Mouse (Mus musculus) layer of hippocampus, adult 9-10 months (tissue): Measurements from ENCODE around the gene Exoc4.

ENCODE experiments used
- DNase-seq: peaks from one replicate; pipeline ENCODE4 v3.0.0; 2022; ENCODE audit warnings: low spot score

Exoc4 gene

GRCm38 (mm10) chr6:33930087-33930945, 681.4 kb downstream of the Exoc4 start:
- no peak for DNase-seq

- DNase-seq, result no peak
These were observed 689.0 kb downstream of the Exoc4 start for GRCm38 (mm10) chr6:33937906-33938305.

- DNase-seq, result no peak
These were observed 690.3 kb downstream of the Exoc4 start for GRCm38 (mm10) chr6:33939169-33939568.

- DNase-seq, result no peak
These were observed 698.1 kb downstream of the Exoc4 start for GRCm38 (mm10) chr6:33946911-33947489.

- no peak for DNase-seq
These were observed 701.2 kb downstream of the Exoc4 start for GRCm38 (mm10) chr6:33950113-33950512.

DNA sequence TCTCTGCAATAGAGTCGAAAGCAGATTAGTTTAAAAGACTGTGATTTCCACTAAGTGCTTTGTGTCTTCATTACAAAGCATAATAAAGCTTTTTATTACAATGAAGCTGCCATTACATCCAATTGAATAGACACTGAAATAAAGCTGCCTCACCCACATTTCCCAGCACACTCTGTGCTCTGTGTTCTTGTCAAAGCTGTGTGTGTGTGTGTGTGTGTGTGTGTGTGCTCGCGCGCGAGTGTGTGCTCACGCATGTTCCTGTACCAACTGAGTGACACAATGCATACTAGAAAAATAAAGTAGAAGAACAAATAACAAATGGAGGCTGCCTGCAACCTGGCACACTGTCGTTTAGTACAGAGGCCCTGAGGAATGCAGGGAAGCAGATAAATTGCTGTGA, 706.6 kb downstream of the Exoc4 start:
- DNase-seq, result no peak

DNA sequence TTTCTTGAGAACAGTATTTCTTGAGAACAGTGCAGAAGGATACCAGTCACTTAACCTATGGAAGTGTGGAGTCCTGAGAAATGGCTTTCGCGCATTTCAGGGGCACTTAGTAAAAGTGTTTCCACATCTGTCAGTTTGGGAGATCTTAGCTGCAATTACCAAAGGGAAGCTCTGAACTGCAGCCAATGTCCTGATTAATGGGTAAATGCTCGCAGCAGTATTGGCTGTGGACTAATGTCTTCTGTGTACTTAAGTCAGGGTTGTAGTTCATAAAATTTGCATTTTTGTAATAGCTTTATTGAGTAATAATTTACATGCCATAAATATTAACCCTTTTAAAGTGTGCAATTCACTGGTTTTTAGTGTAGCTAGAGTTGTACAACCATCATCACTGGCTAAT, 709.4 kb downstream of the Exoc4 start:
- DNase-seq, result no peak

DNA sequence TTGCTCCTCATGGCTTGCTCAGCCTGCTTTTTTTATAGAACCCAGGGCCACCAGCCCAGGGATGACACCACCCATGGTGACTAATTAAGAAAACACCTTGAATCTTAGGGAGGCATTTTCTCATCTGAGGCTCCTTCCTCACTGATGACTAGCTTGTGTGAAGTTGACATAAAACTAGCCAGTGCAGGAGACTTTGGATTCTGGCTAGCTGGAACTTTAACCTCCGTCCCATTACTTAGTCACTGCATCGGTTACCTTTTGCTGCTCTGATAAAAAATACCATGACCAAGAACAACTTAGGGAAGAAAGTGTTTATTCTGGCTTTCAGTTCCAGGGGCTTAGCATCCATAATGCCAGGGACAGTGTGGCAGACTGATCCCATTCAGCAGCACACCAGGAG, 711.9 kb downstream of the Exoc4 start:
- DNase-seq, result no peak

DNA sequence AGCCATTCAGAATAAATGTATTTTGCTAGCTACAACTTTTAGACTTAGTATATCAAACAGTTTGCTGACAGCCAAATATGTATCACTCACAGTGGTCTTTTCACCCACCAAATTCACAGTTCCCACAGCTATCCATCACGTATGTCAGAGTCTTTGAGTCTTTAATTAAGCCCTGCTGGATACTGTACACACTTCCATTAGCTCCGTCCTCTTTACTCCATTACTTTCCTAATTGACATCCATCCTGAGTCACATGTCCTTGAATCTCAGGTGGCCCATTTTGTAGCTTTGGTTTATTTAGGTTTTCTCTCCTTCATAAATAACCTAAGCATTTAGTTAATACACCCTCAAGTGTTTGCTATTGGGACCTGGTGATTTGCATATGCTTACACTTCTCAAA, 714.2 kb downstream of the Exoc4 start:
- no peak for DNase-seq

DNA sequence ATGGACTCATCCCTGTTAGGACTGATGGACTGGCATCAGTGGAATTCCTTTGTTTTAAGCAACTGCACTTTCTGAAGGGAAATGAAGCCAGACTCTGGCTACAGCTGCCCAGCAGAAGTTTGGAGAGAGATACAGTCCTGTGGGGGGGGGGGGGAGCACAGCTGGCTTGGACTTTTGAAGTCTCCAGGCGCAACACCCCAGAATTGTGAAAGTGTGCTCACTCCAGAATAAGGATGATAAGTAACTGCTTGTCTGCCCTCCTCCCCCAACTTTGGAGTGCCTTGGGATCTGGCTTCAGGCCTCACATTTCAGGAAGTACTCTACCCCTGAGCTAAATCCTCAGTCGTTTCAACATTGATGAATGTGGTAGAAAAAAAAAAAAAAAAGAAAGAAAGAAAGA, 716.7 kb downstream of the Exoc4 start:
- DNase-seq, result no peak

DNA sequence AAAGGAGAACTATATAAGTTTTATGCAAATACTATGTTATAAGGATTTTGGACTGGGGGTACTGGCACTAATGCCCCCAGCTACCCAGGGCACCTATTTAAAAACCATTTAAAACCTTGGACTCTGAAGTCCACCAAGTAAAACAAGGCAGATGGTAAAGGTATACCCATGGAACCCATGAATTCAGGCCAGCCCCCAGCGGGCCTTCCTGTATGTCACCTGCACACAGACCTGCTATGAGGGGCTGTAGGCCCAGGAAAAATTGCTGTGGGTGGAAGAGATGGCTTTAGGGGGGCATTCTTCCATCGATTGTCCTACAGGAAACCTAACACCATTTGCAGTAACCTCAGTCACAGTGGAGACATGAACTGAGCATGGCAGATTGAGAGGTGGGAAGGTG, 719.9 kb downstream of the Exoc4 start:
- no peak for DNase-seq

- no peak for DNase-seq
These were observed 723.9 kb downstream of the Exoc4 start for GRCm38 (mm10) chr6:33972801-33973200.

DNA sequence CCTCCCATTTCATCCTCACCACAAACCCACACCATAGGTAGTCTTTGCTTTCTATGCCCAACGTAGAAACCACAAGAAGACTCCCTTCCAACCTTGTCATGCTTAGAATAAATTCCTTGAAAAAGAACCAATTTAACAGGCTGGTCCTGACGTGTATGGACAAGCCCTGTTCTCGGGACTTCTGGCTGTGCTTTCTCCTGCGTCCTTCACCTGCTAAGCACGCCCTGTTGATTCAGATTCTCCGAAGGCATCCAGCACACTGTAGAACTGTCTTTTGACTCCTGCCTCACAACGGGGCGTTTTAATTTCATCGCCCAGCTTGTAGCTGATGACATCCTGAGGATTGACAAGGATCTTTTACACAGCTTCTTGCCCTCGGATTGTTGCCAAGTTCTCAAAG, 727.7 kb downstream of the Exoc4 start:
- no peak for DNase-seq

GRCm38 (mm10) chr6:33977448-33977847, 728.6 kb downstream of the Exoc4 start:
- no peak for DNase-seq

DNA sequence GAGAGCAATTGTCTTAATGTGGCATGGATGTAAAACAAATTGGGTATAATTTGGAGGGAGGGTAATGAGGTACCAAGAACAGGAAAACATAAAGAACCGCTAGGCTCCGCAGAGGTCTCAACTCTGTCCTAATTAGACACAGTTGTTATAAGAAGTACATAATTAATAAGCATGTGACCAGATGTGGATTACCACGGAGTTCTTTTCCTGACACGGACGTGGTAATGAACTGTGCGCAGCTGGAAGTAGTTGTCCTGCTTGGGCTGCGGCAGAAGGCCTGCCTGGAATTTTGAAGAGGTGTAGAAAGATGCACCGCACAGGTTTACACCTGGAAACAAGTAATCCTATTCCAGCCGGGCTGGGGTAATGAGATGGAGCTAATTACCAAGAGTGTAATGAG, 729.0 kb downstream of the Exoc4 start:
- DNase-seq, result no peak

- DNase-seq, result no peak
These were observed 733.8 kb downstream of the Exoc4 start for GRCm38 (mm10) chr6:33982709-33983108.

- no peak for DNase-seq
These were observed 738.2 kb downstream of the Exoc4 start for GRCm38 (mm10) chr6:33987132-33987531.

GRCm38 (mm10) chr6:33992213-33993034, 743.5 kb downstream of the Exoc4 start:
- DNase-seq, result no peak

DNA sequence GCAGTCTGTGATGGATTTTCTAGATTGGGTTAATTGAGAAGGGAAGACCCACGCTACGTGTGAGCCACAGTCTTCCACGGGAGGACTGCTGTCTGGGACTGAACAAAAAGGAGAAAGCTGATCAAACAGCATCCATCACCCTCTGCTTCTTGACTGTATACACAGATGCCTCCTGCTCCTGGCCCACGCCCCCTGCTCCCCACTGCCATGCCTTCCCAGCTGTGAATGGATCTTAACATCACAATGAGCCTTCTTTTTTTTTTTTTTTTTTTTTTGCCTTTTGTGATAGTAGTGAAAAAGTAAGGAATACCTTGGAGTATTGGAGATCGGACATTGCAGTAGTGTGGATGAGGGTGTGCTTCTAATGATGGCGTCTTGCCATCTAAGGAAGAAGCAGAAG, 745.0 kb downstream of the Exoc4 start:
- DNase-seq, result no peak

- DNase-seq, result no peak
These were observed 749.7 kb downstream of the Exoc4 start for GRCm38 (mm10) chr6:33998590-33998989.

- DNase-seq, result no peak
These were observed 750.6 kb downstream of the Exoc4 start for GRCm38 (mm10) chr6:33999530-33999929.

GRCm38 (mm10) chr6:34000644-34001043, 751.8 kb downstream of the Exoc4 start:
- DNase-seq, result no peak

- no peak for DNase-seq
These were observed 754.1 kb downstream of the Exoc4 start for GRCm38 (mm10) chr6:34003033-34003432.
